Mouse (Mus musculus) cerebellum, adult 2 months (tissue): ENCODE results near the gene C3ar1. TPM values are rescaled to one million over a fixed set of nuclear protein-coding genes. Genes with fewer than 3 reads are reported as not detected.

Experiments used
- DNase-seq, 2 experiments: peaks; one replicate each; pipeline ENCODE4 v3.0.0; 2021
- H3K27ac ChIP-seq: fragments of 200-500 bp; 2 replicates; pipeline ENCODE4 v1.5.1; 2012; ENCODE audit warnings: low read length, control low read depth, inconsistent platforms; ENCODE audit not compliant: insufficient read depth
- H3K27me3 ChIP-seq: fragments of 200-500 bp; 2 replicates; pipeline ENCODE4 v1.6.1; 2012; ENCODE audit warnings: inconsistent platforms, mild to moderate bottlenecking, low read length, moderate library complexity; ENCODE audit not compliant: control insufficient read depth, insufficient read depth
- H3K4me1 ChIP-seq: fragments of 200-500 bp; 2 replicates; pipeline ENCODE4 v1.6.1; 2011; ENCODE audit warnings: low read length; ENCODE audit not compliant: control insufficient read depth, insufficient read depth
- H3K4me3 ChIP-seq: fragments of 200-500 bp; replicated peaks from 2 replicates; pipeline ENCODE3; 2011; ENCODE audit warnings: mild to moderate bottlenecking, low read depth, low read length, control low read depth; ENCODE audit not compliant: insufficient read depth
- CTCF ChIP-seq: fragments of 200-500 bp; IDR thresholded peaks from 2 replicates; pipeline ENCODE4 v1.5.1; 2011; ENCODE audit warnings: low read depth, mild to moderate bottlenecking, control low read depth, low read length, moderate library complexity, borderline replicate concordance; ENCODE audit not compliant: insufficient read depth
- POLR2A ChIP-seq: fragments of 200-500 bp; IDR thresholded peaks from 2 replicates; pipeline ENCODE4 v1.6.1; 2011; ENCODE audit warnings: low read length, control low read depth, borderline replicate concordance; ENCODE audit not compliant: insufficient read depth
- WGBS: fragments of 180-500 bp; shearing (Covaris S2); methylation state at CpG from one replicate; pipeline ENCODE4 v1.1.7; 2018; 5-methylcytosine and 5-hydroxymethylcytosine counted together
- polyA plus RNA-seq: library from polyadenylated mRNA; depleted of rRNA; stranded (reverse); fragments of >200 nt; gene quantifications from 2 replicates; pipeline ENCODE4 v1.2.3, GENCODE M21; 2012

The C3ar1 gene
- polyA plus RNA-seq, 1 experiment = 0.38 TPM

DNA sequence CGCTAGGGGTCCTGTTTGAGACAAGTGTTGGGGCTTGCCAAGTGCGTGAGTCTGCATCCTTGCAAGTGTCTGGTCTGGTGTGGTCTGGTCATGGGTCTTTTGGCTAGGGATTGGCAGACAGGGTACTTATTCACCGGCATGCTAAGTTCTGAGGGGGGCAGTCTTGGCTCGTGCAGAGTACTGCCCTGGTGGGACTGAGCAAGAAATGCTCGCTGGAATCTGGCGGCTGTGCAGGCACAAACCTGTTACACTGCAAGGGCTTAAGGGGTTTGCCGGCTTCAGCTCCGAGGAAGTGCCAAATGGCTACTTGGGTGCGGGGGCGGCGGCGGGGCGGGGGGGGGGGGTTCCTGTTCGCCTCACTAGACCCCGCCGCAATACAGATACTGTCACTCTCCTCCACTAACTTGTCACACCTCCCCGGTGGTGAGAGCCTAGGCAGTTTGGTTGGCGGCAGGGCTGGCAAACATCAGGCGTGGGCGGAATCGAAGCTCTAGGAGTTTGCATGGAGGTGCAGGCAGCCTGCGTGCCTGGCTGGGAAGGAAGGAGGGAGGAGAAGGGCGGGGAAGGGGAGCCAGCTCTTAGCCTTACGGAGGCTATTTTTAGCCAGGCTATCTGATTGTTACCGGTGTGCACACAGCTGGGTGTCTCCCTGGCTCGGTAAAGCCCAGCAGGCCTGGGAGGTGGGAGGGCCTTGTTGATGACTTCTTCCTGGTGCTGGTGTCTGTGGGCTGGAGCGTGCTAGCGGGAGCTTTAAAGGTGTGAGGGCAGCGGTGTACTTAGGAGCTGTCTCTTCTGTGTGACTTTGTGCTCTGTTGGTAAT lies 29.8 kb downstream of the C3ar1 start:
- WGBS = 2% methylated on average over 29 of the region's 29 CpGs
- TF ChIP-seq CTCF = no peak
- 0 out of 2 replicates have a peak, but pooled peaks have one; percentile 9 for TF ChIP-seq POLR2A
- Histone ChIP-seq H3K4me1 (peaks cover 25% of the 10 kb centered on the region), H3K4me3 (peak overlapping the region; percentile 54), H3K27ac (peak overlapping the region; percentile 53), H3K27me3 (no peaks in the 10 kb centered on the region)
- DNase-seq = peak; percentile 81 to 84

DNA sequence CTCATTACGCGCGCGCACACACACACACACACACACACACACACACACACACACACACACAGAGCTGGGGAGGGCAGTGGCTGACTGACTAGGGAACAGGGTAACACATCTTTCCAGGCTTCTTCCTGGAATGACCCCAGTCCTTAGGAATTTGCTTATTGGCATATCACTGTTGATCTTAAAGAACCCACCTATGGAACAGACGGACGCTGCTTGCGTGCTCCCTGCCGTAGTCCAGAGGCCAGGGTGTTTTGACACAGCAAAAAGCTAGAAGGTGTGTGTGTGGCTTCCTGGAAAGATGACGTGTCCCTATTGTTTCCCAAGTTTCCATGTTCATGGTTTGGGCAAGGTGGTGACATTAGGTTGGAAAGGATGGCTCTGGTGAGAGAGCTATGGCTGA lies 30.8 kb downstream of the C3ar1 start:
- TF ChIP-seq CTCF (no peak), POLR2A (no peak)
- Histone ChIP-seq H3K27me3 (no peaks in the 10 kb centered on the region), H3K27ac (peak overlapping the region; percentile 49; the same call in 1 of the 2 replicates), H3K4me3 (no peak overlapping the region), H3K4me1 (peaks cover 27% of the 10 kb centered on the region)
- DNase-seq = peak in 1 of 2 experiments; percentile 20
- 94% methylated on average over 9 of the region's 9 CpGs for WGBS

DNA sequence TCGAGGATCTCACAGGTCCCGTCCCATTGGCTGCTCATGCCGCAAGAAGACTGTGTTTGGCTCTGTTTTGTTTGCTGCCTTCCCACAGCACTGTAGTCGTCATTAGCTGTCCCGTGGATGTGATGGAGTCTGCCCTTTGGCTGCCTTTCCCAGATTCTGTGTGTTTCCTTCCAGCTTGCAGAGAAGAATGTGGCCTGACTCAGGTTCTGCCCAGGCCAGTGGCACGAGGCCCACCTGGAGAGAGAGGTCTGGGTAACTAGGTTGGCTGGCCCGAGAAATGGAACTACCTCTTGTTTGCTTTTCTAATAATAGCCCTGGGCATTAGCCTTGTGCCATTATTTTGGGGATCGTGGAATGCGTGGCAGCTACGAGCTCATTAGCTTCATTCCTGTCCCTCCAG lies 31.9 kb downstream of the C3ar1 start:
- Histone ChIP-seq H3K27me3 (no peaks in the 10 kb centered on the region), H3K4me1 (peaks cover 27% of the 10 kb centered on the region), H3K4me3 (peak overlapping the region; percentile 24), H3K27ac (peak overlapping the region; percentile 40)
- peak; percentile 69 to 77 for DNase-seq
- TF ChIP-seq POLR2A (no peak), CTCF (no peak)
- WGBS = 5% methylated on average over 10 of the region's 10 CpGs

DNA sequence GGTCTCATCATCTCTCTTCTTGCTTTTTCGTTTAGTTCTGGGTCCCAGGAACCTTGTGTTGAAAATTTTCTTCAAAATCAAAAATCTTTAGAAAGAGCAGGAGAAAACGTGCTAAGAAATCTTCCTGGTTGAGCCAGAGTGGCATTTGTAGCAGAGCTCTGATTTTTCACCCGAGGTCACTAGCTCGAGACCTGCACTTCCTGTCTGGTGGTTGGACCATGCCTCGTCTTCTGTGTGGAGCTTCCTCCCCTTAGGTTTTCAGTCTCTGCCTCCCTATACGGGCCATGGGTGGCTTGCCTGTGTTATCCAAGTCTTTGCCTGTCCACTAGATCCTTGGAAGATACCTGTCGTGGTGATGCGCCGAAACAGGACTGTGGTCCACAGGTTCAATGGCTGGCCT lies 34.1 kb downstream of the C3ar1 start:
- Histone ChIP-seq H3K4me1 (peaks cover 33% of the 10 kb centered on the region), H3K27ac (peak overlapping the region; percentile 22; the same call in 1 of the 2 replicates)
- 50% methylated on average over 9 of the region's 9 CpGs for WGBS

DNA sequence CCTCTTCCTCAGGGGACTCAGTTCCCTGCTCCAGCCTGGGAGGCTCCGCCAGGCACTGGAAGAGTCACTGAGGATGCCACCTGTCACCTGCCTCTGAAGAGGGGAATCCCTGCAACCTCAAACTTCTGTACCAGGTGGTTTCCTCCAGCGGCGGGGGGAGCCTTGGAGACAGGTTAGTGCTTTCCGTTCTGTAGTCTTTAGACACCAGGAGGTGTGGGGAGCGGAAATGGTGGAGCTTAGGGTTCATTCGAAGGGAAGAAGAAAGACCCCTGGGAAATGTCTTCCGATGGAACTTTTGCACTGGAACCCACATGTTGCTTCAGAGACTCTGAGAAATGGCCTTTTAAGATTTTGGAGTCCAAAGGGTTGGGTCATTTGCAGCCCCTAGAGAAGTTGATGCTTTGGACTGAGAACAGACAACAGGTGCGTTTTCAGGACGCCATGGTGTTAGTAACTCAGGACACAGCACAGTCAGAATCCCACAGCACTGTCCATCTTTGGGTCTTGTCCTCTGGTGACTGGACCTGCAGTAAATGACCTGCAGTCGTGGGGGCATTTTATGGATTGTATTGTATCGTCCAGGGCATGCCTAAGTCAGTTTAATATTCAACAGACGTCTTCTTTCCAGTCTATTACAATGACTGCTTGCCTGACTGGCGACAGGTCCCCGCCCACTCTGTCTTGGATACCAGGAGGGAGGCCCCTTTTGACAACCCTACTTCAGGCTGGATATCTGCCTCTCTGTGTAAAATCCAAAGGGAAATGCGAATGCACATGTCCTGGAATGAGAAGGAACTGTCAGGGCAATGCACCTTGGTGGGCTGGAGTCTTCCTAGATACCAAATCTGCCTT lies 34.9 kb downstream of the C3ar1 start:
- Histone ChIP-seq H3K4me3 (peak overlapping the region; percentile 98), H3K27me3 (no peaks in the 10 kb centered on the region), H3K27ac (no peak overlapping the region), H3K4me1 (peaks cover 33% of the 10 kb centered on the region)
- TF ChIP-seq POLR2A (no peak), CTCF (no peak)
- 8% methylated on average over 15 of the region's 15 CpGs for WGBS
- DNase-seq = peak; percentile 39 to 40

More for the DNA sequence above, 34.1 kb downstream of the C3ar1 start:
- TF ChIP-seq CTCF (no peak), POLR2A (no peak)
- Histone ChIP-seq H3K27me3 (no peaks in the 10 kb centered on the region), H3K4me3 (peak overlapping the region; percentile 43)
- DNase-seq = no peak

DNA sequence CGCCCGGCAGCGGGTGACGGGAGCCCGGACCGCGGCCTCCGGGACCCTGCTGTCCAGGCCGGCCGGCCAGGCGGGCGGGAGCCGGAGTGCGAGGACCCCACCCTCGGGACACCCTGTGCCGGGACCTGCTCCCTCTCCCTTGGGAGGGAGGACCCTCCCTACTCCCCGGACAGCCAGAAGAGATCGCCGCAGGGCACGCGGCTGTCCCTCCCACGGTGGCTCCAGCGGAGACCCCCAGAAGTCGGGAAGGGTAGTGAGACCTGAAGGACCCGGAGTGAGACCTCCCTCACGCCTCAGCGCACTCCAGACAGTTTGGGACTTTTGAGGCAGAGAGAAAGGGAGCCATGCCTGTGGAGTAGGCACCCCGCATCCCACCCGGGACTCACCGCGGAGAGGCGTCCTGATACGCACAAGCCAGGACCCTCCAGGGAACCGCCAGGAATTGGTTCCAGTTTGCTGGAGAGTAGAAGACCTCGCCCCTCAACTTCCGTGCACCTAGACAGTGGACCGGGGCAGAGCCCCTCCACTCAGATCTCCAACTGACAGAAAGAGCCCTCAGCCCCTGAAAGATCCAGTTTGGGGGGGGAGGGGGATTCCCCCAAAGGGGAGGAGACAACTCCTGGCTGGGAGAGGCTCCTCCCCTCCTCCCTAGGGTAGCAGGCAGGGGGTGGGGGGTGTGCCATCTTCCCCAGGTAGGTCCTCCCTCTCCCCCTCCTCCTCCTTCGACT lies 35.7 kb downstream of the C3ar1 start:
- Histone ChIP-seq H3K4me1 (peaks cover 27% of the 10 kb centered on the region), H3K27me3 (no peaks in the 10 kb centered on the region), H3K27ac (peak overlapping the region; percentile 96), H3K4me3 (peak overlapping the region; percentile 98)
- TF ChIP-seq POLR2A (no peak), CTCF (no peak)
- WGBS = 1% methylated on average over 38 of the region's 38 CpGs
- DNase-seq = peak in 1 of 2 experiments; percentile 58
